Mouse (Mus musculus): Measurements from ENCODE around the gene Tmem63b. TPM values are rescaled to one million over a fixed set of nuclear protein-coding genes. Genes with fewer than 3 reads are reported as not detected.
A peak's percentile ranks its signal among the peaks of the same experiment; 100 is the strongest.

Gene Tmem63b
- total RNA-seq (2021): 100 to 1,000 TPM; 176 to 191 TPM

DNA sequence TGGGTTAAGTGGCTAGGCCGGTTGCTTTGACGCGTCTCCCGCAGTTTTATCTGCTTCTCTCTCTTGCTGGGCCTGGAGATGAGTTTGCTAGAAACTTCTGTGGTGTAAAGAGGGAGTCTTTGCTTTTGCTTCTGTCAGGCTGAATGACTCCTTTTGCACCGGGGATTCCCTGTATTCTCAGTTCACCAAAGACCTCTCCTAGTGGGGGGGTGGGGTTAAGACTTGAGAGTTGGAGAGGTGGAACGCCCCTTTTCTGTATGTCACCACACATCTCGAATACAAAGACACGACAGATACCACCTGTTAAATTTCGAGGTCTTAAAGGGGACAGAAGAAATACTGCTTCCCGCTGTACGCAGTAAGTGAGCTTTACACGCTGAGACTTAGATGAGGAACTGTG is at the start of gene Tmem63b:
TSS of gene Tmem63b (minus strand) at position 190 of the 400 bp plus-strand sequence.
- DNase-seq (ENCODE audit: extremely low spot score in 1 of 2, low spot score in 1 of 2): no peak

DNA sequence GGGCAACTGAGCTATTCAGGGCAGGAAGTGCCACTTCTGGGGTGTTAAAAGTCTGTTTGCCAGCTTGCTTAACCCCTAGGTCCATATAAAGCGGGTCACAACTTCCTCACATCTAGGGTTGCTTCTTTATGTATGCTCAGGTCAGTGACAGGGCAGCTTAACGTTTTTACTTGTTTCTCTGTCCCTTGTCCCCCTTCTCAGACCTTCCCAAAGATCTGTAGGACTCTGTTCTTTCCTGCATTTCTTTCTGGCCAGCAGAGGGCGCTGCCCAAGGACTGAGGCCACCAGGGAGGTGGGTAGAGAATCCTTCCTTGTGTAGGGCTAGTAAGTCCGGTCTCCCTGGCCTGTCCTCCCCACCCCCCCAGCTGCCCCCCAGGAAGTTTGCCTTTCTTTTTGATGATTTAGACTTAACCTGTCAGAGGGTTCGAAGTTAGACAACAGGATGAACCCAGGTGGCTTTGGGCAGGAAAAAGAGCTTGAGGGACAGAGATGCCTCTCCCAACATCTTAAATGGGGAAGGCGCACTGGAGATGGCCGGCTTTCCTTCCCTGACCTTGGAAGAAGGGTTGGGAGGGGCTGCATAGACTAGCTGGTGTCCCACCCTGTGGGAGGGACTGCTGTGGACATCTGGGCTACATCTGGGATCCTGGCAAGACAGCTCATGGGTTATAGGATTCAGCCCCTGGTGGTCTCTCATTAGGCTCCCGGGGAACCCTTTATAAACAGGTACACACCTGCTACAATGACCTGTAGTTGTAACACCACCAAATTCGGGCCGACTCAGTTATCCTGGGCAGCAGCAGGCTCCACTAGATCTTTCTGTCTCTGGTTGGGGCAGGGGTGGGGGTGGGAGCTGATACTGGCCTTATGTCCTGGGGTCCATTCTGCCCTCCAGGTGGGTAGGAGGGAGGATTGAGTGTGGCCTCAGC is 48.9 kb upstream of the Tmem63b start:
- DNase-seq (ENCODE audit: extremely low spot score in 1 of 2, low spot score in 1 of 2): peak; percentile 69 to 93

GRCm38 (mm10) chr17:45734881-45735280 is 48.2 kb upstream of the Tmem63b start:
- DNase-seq (ENCODE audit: extremely low spot score in 1 of 2, low spot score in 1 of 2): no peak

DNA sequence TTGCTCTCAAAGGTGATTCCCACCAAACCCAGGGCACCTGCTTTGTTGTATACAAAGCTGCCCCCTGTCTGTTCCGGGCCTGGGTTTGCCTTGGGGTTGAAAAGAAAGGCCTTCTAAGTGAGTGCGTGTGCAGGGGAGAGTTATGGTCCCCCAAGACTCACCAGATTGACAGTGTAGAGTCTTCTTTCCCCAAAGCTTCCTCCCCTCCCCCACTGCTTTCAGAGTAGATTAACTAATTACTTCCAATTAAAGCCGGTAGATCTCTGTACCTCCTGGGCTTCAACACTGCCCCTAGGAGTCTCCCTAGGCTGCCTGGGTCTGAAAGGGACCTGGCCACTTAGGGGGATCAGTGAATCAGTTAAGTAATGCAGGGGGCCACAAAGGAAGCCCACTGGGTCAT is 47.6 kb upstream of the Tmem63b start:
- no peak for DNase-seq (ENCODE audit: extremely low spot score in 1 of 2, low spot score in 1 of 2)

- DNase-seq (ENCODE audit: extremely low spot score in 1 of 2, low spot score in 1 of 2): peak; percentile 60 to 62
Measured at GRCm38 (mm10) chr17:45733735-45734301, 47.1 kb upstream of the Tmem63b start, which contains the start of gene 1600014C23Rik. Gene 1600014C23Rik (minus strand): TSS chr17:45733844.

DNA sequence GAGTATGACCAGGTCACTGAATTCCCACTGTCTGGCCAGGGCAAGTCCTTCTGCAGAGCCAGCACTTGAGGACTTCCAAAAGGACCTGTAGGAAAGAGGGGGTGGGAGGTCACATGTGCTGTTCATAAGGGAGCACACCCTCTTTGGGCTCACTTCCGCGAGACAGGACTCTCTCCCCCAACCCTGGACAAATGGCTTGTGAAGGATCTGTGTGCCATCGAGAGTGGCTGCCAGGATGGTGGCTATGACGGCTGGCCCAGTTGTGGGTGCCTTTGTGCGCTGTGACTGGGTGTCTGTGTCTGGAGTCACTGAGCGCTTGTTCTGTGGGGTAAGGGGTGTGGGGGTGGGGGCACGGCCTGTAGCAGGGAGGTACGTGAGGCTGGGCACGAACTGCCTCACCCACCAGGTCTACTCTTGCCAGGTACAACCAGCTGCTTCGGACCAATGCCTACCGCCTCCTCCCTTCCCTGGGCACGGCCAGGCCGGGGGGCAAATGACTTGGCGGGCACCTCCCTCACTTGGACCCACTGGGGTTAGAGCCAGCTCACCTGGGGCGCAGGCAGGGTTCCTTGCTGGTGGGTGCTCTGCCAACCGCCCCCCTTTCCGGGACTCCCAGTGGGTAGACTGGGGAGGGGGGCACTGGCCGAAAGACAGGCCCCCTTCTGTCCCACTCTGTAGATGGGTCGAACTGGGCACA is 46.5 kb upstream of the Tmem63b start:
- no peak for DNase-seq (ENCODE audit: extremely low spot score in 1 of 2, low spot score in 1 of 2)

DNA sequence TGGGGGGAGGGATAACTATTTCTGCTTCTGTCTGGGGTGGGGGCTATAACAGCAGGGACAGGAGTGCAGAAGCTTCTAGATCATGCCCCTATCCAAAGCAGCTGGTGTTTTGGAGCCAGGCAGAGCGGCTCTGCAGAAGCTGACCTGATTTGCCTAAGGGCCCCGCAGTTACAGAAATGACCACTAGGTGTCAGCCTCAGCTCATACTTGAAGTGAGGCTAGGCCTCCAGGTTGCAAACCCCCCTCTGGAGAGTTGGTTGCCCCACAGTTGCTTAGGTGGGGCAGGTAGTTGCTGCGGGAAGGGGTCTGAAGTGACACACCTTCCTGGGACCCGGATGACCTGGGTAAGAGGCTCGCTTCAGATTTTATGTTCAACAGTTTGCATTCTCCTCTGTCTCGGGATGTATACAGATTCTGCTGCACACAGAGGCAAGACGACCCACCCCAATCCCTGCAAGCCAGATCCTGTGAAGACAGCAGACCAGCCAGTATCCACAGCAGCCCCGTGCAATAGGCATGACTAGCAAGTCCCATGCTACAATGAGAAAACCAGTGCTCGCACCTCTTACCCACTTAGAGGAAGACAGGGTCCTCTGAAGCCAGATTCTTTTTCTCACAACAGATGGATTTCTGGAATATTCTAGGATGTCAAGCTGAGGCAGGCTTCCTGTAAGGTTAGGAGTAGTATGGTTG is 44.6 kb upstream of the Tmem63b start:
- peak; percentile 82 to 96 for DNase-seq (ENCODE audit: extremely low spot score in 1 of 2, low spot score in 1 of 2)

DNA sequence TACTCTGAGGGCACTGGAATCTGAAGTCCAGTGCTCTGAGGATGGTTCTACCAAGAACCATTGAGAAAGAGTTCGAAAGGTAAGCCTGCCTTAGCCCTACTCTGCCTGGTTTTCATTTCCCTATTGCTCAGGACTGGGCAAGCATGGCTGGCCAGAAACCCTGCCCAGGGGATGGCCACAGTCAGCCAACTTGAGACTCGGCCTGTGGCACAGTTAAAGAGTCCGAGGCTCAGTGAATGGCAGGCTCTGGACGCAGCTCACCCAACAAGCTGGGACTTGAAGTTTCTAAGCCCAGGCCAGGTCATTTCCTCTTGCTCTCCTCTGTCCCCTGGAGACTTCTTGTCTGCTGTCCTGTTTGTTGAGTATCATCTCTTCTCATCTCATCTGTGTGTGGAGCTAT is 44.0 kb upstream of the Tmem63b start:
- DNase-seq (ENCODE audit: extremely low spot score in 1 of 2, low spot score in 1 of 2): no peak

DNA sequence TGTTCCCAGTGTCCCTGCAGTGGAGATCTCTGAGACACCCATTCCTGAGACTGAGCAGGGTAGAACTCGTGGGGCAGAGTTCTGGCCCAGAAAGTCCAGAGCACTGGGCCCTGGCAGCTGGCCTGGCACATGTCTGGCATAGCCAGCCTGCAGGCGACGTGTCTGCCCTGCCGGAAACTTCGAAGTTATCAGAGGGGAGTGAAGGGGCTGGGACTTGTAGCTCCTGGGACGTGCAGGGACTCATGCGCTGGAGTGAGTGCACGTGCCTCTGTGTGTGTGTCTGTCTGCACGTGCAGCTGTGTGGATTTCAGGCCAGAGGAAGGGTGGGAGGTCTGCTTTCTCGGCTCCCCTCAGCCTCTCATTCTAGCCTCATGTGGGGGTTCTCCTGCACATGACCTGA is 42.7 kb upstream of the Tmem63b start:
- DNase-seq (ENCODE audit: extremely low spot score in 1 of 2, low spot score in 1 of 2): no peak

DNA sequence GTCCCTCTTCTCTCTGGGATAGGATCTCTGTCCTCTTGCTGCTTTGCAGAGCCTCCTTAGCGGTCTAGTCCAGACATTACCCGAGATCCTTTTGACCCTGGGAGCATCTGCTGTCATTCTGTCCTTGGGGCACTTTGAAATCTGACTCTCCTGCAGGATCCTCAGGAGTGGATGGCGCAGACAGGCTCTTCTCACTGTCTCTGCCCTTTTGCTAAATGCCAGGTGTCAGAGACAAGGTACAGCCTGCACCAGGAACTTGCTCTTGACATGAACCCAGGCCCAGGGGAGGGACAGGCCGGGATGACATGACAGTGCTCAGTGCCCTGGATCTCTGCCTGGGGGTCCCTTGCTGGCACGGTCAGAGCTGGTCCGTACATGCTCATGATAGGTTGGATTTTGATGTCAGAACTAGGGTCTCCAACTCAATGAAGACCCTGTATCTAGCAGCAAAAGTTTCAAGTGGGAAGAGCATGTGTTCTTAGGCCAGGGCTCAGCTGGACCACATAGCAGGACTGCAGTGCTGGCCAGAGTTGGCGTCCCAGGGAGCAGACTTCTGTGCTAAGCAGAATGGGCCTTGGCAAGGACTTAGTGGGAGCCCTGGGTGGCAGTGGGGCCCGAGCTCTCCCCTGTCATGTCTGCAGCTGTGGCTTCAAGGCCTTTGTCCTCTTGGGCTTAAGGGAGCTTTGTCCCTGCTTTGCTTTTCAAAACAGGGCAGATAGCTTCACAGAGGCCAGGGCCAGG is 41.4 kb upstream of the Tmem63b start:
- DNase-seq (ENCODE audit: extremely low spot score in 1 of 2, low spot score in 1 of 2): no peak

- DNase-seq (ENCODE audit: extremely low spot score in 1 of 2, low spot score in 1 of 2): no peak
Measured at GRCm38 (mm10) chr17:45727481-45727880, 40.8 kb upstream of the Tmem63b start.

DNA sequence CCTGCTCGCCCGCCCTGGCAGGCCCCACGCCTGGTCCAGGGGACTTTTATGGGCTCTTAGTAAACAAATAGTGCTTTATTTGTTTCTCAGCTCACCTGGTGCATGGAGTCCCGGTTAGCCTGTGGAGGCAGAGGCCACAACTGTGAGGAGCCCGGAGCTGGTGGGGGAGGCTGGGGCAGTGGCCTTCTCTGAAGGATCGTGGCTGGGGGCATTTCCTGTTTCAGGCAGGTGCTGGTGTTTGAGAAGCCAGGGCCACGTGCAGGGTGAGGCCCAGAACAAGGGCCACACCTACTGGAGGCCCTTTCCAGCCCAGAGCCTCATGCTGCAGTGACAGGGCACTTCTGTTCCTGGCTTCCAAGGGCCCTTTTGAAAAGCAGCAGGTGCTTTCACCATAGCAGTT is 39.5 kb upstream of the Tmem63b start:
- no peak for DNase-seq (ENCODE audit: extremely low spot score in 1 of 2, low spot score in 1 of 2)

- no peak for DNase-seq (ENCODE audit: extremely low spot score in 1 of 2, low spot score in 1 of 2)
Measured at GRCm38 (mm10) chr17:45724574-45724921, 37.8 kb upstream of the Tmem63b start.

GRCm38 (mm10) chr17:45723732-45724573 is 37.2 kb upstream of the Tmem63b start:
- DNase-seq (ENCODE audit: extremely low spot score in 1 of 2, low spot score in 1 of 2): peak; percentile 76 to 95

- DNase-seq (ENCODE audit: extremely low spot score in 1 of 2, low spot score in 1 of 2): peak; percentile 54 to 73
Measured at GRCm38 (mm10) chr17:45718323-45718722, 31.6 kb upstream of the Tmem63b start.

DNA sequence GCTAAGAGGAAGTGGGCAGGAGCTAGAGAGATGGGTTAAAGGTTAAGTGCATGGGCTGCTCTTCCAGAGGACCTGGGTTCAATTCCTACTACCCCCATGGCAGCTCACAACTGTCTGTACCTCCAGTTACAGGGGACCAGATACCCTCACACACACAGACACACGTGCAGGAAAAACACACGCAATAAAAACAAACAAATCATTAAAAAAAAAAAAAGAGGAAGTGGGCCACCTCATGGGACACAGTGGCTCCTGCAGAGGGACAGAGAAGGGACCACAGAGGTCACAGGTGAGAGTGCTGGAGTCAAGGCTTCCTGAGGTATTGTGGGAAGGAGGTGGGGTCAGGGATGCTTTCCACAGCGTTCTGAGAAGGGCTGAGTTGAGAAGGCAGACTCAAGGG is 24.8 kb upstream of the Tmem63b start:
- DNase-seq (ENCODE audit: extremely low spot score in 1 of 2, low spot score in 1 of 2): no peak

DNA sequence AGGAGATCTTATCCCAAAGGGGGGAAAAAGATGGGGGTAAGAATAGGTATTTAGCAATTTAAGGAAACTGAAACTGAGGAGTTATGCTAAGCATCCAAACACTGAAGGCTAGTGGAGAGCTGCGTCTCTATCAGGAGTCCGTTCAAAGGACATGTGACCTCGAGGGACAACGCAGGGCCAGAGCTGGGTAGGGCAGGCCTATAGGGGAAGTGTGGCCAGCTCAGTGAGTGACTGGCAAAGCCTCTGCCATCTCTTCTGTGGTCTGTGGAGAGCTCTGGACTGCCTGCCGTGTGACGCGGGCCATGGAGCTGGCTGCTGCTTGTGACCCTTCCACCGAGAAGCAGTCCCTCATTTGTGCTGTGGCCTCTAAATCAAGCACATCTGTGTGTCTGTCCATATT is 23.7 kb upstream of the Tmem63b start:
- DNase-seq (ENCODE audit: extremely low spot score in 1 of 2, low spot score in 1 of 2): no peak

DNA sequence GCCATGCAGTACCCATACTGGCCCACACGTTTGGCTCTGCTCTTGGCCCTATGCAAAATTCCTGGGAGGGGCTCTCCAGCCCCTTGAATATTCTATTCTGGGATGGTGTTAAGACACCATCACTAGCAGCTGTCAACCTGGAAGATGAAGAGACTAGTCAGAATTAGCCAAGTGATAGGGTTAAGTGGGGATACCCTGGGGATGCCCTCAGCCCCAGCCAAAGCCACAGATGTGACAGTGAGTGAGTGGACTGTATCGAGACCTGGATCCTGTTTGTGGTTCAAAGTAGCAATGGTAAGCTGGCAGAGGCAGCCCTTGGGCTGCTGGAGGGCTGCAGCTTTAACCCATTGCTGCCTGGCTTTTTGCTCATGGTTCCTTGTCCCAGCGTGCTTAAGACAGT is 23.1 kb upstream of the Tmem63b start:
- DNase-seq (ENCODE audit: extremely low spot score in 1 of 2, low spot score in 1 of 2): no peak

GRCm38 (mm10) chr17:45708179-45708578 is 21.5 kb upstream of the Tmem63b start:
- no peak for DNase-seq (ENCODE audit: extremely low spot score in 1 of 2, low spot score in 1 of 2)

Data from layer of hippocampus, postnatal 25 days (tissue).